Comparison of ENCODE assay signal across 23 mouse cellular contexts in genomic region chr12:100470295-100470694, GRCm38 (mm10). TPM values are rescaled to one million over a fixed set of nuclear protein-coding genes. Genes with fewer than 3 reads are reported as not detected.
DNase-seq lines count a peak whose midpoint lies in the region; TF ChIP-seq lines count a peak whose summit lies in the region.
"Had no signal": no experiment of that assay in that cellular context is flagged by ENCODE, and none has a peak within 500 bp of the region (broad histone marks: within the 10 kb centered on the region; RNA-seq: fewer than 3 reads in every experiment).

No protein-coding gene starts in this region.

- H3K4me3 ChIP-seq in heart, adult 2 months: no peak overlapping the region
- H3K4me3 ChIP-seq: embryonic facial prominence, embryonic 12.5 days; erythroblast, embryonic 14.5 days; forebrain, embryonic 12.5 days; heart, embryonic 13.5 days; hindbrain, embryonic 12.5 days; limb, embryonic 10.5 days; liver, embryonic 15.5 days; lung, embryonic 15.5 days; stomach, embryonic 15.5 days had no signal

- intact Hi-C loops in heart, adult 2 months (cut with DNase I): no loop called here
- intact Hi-C loops in heart, postnatal 25 days (cut with DNase I): no loop called here

- peaks cover 3% of the 10 kb centered on the region for H3K79me2 ChIP-seq in heart, adult 2 months (replicated peaks; ENCODE audit: control insufficient read depth, insufficient read depth, low read length)

- 46% methylated on average over 9 of the region's 9 CpGs for WGBS in heart, adult 2 months

- no peaks in the 10 kb centered on the region for H3K27me3 ChIP-seq in heart, adult 2 months (ENCODE audit: control insufficient read depth, insufficient read depth, low read length)
- H3K27me3 ChIP-seq: embryonic facial prominence, embryonic 12.5 days; forebrain, embryonic 12.5 days; heart, embryonic 13.5 days; hindbrain, embryonic 12.5 days; liver, embryonic 15.5 days; lung, embryonic 15.5 days; stomach, embryonic 15.5 days had no signal

- no peak for DNase-seq in heart, adult 2 months
- DNase-seq in heart, postnatal 25 days (ENCODE audit: low spot score): no peak
- peak; percentile 29 for DNase-seq in kidney, postnatal 14 days
- DNase-seq in kidney, adult 9 months: no peak
- DNase-seq in lung, postnatal 36 days: peak; percentile 24
- no peak for DNase-seq in lung, postnatal 25 days (ENCODE audit: low spot score)
- no peak for DNase-seq in ovary, postnatal 14 days (ENCODE audit: low spot score)
- DNase-seq: adrenal gland, postnatal 36 days; cerebellum, adult 11 months; cerebellum, postnatal 10 days; kidney, postnatal 10 days; liver; thymus, adult 2 months; thymus, postnatal 4 days had no signal

- no peak overlapping the region for H3K9ac ChIP-seq in heart, adult 2 months (ENCODE audit: low read depth, low read length)
- H3K9ac ChIP-seq: embryonic facial prominence, embryonic 12.5 days; forebrain, embryonic 12.5 days; heart, embryonic 13.5 days; hindbrain, embryonic 12.5 days; liver, embryonic 15.5 days; lung, embryonic 15.5 days; stomach, embryonic 15.5 days had no signal

- TF ChIP-seq CTCF in heart, adult 2 months (IDR thresholded peaks at IDR 0.05): no peak

- peak; percentile 44; the same call in 1 of the 2 replicates for TF ChIP-seq EP300 in heart, adult 2 months (IDR thresholded peaks at IDR 0.05; ENCODE audit: insufficient read depth, low read depth, low read length)

- peaks cover 12% of the 10 kb centered on the region for H3K4me1 ChIP-seq in heart, adult 2 months (ENCODE audit: control insufficient read depth, insufficient read depth, low read length)
- H3K4me1 ChIP-seq: liver, embryonic 15.5 days; lung, embryonic 15.5 days; stomach, embryonic 15.5 days had no signal

- TF ChIP-seq POLR2A in heart, adult 2 months (IDR thresholded peaks at IDR 0.05; ENCODE audit: insufficient read depth, low read depth, low read length): no peak

- peak overlapping the region; percentile 75 for H3K27ac ChIP-seq in heart, adult 2 months
- H3K27ac ChIP-seq: embryonic facial prominence, embryonic 12.5 days; forebrain, embryonic 12.5 days; heart, embryonic 13.5 days; hindbrain, embryonic 12.5 days; limb, embryonic 10.5 days; liver, embryonic 15.5 days; lung, embryonic 15.5 days; stomach, embryonic 15.5 days had no signal

- H3K36me3 ChIP-seq in heart, adult 2 months (ENCODE audit: control insufficient read depth, insufficient read depth, low read length): peaks cover 21% of the 10 kb centered on the region
- H3K36me3 ChIP-seq: liver, embryonic 15.5 days; lung, embryonic 15.5 days; stomach, embryonic 15.5 days had no signal

RNA-seq across cellular contexts. Expression of gene Ttc7b, which starts 50.3 kb away (rescaled TPM):
- total RNA-seq in heart, adult 2 months (2021): 10 to 100 TPM; 71.6 to 82.0 TPM
- 84.4 and 113 TPM in 2 replicates for polyA plus RNA-seq in heart, adult 2 months (2012; rRNA removed)
- total RNA-seq in heart, postnatal 25 days (2021): 10 to 100 TPM; 78.9 to 81.0 TPM

Comparison
In these comparisons a context has a peak if more than half of its experiments do, and no peak if none do; other contexts are left out.
1. DNase-seq: peak in kidney, postnatal 14 days (single experiment) and lung, postnatal 36 days (single experiment); none in heart, adult 2 months (0 of 2), heart, postnatal 25 days (single experiment), kidney, adult 9 months (single experiment), lung, postnatal 25 days (single experiment) and ovary, postnatal 14 days (single experiment).